Mouse (Mus musculus) midbrain, embryonic 10.5 days (tissue): ENCODE results near the gene Lman2. TPM values are rescaled to one million over a fixed set of nuclear protein-coding genes. Genes with fewer than 3 reads are reported as not detected.

Source experiments
- DNase-seq: peaks from one replicate; pipeline ENCODE4 v3.0.0-alpha.2; 2017; ENCODE audit warnings: low spot score
- H3K27ac ChIP-seq: fragments of 300-500 bp; sonication (generic); replicated peaks from 2 replicates; pipeline ENCODE4 v1.5.1; 2016; ENCODE audit warnings: mild to moderate bottlenecking
- H3K27me3 ChIP-seq: fragments of 300-500 bp; sonication (generic); 2 replicates; pipeline ENCODE4 v1.6.1; 2016; ENCODE audit warnings: low read depth, mild to moderate bottlenecking; ENCODE audit not compliant: poor library complexity, severe bottlenecking
- H3K36me3 ChIP-seq: fragments of 300-500 bp; sonication (generic); 2 replicates; pipeline ENCODE4 v1.6.1; 2016; ENCODE audit warnings: mild to moderate bottlenecking, moderate library complexity
- H3K4me1 ChIP-seq: fragments of 300-500 bp; sonication (generic); 2 replicates; pipeline ENCODE4 v1.6.1; 2016
- H3K4me3 ChIP-seq: fragments of 300-500 bp; sonication (generic); 2 replicates; pipeline ENCODE4 v1.5.1; 2016; ENCODE audit warnings: mild to moderate bottlenecking, moderate library complexity
- H3K9me3 ChIP-seq: fragments of 300-500 bp; sonication (generic); replicated peaks from 2 replicates; pipeline ENCODE4 v1.6.1; 2016; ENCODE audit warnings: mild to moderate bottlenecking
- WGBS: fragments of 180-500 bp; shearing (Covaris S2); methylation state at CpG from one replicate; pipeline ENCODE4 v1.1.7; 2016; 5-methylcytosine and 5-hydroxymethylcytosine counted together
- polyA plus RNA-seq: library from polyadenylated mRNA; unstranded; fragments of >200 nt; fragmentation: Nextera tagmentation; extraction: Ambion mirVana; gene quantifications from 2 replicates; pipeline ENCODE4 v1.2.1, GENCODE M21; 2016

Lman2 gene
- polyA plus RNA-seq, 1 experiment from 2014 or later = 107 TPM

DNA sequence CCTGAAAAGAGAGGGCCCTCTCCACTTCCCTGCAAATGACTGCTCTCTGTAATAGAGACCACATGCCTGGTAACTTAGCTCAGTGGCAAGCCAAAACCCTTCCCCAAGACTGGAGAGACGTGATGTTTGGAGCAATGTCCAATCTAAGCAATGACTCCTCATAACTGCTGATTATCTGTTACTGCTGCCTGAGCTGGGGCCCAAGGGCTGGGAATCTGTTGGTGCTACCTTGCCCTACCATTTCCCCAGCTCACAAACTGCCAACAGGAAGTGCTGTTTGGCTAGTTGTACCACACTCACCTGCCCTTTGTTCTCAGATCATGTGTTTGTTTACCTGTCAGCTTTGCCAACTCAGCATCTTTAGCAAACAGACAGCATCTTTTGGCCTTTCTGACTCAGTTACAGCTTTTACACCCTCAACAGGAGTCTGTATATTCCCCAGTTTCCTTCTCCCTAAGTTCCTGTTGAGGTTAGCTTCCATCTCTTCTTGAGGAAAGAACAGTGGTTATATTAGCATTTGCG lies 47.6 kb downstream of the Lman2 start:
- 93% methylated on average over 2 of the region's 2 CpGs for WGBS
- H3K9me3 ChIP-seq = no peaks in the 10 kb centered on the region
- H3K27me3 ChIP-seq = no peaks in the 10 kb centered on the region
- H3K27ac ChIP-seq = no peak overlapping the region
- H3K36me3 ChIP-seq = peaks cover 100% of the 10 kb centered on the region
- peaks cover 3% of the 10 kb centered on the region; the same call in 1 of the 2 replicates for H3K4me1 ChIP-seq
- no peak for DNase-seq
- H3K4me3 ChIP-seq = no peak overlapping the region

DNA sequence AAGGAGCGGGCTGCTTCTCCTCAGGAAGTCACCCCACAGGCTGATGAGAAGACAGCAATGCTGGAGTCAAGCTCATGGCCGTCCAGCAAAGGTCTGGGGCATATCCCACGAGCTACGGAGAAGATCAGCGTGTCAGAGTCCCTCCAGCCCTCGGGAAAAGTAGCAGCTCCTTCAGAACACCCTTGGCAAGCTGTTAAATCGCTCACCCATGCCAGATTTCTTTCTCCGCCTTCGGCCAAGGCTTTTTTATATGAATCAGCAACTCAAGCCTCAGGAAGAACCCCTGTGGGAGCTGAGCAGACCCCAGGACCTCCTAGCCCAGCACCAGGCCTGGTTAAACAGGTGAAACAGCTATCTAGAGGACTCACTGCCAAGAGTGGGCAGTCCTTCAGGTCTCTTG lies 49.5 kb downstream of the Lman2 start:
- Histone ChIP-seq H3K27ac (no peak overlapping the region), H3K4me1 (no peaks in the 10 kb centered on the region), H3K27me3 (no peaks in the 10 kb centered on the region), H3K9me3 (no peaks in the 10 kb centered on the region), H3K4me3 (no peak overlapping the region), H3K36me3 (peaks cover 99% of the 10 kb centered on the region)
- WGBS = 90% methylated on average over 9 of the region's 9 CpGs
- no peak for DNase-seq

DNA sequence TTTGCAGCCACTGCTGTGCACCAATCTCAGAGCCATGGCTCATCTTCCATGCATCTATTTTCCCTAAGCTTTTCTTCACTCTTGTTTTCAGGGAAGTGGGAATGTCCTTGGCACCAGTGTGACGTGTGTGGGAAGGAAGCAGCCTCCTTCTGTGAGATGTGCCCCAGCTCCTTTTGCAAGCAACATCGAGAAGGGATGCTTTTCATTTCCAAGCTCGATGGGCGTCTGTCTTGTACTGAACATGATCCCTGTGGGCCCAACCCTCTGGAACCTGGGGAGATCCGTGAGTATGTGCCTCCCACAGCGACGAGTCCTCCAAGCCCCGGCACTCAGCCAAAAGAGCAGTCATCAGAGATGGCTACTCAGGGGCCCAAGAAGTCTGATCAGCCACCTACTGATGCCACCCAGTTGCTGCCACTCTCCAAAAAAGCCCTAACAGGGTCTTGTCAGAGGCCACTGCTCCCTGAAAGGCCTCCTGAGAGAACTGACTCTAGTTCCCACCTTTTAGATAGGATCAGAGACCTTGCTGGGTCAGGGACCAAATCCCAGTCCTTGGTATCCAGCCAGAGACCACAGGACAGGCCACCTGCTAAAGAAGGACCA lies 50.5 kb downstream of the Lman2 start:
- Histone ChIP-seq H3K27ac (no peak overlapping the region), H3K36me3 (peaks cover 99% of the 10 kb centered on the region), H3K4me1 (no peaks in the 10 kb centered on the region), H3K27me3 (no peaks in the 10 kb centered on the region), H3K4me3 (no peak overlapping the region), H3K9me3 (no peaks in the 10 kb centered on the region)
- 92% methylated on average over 8 of the region's 8 CpGs for WGBS
- DNase-seq = no peak

DNA sequence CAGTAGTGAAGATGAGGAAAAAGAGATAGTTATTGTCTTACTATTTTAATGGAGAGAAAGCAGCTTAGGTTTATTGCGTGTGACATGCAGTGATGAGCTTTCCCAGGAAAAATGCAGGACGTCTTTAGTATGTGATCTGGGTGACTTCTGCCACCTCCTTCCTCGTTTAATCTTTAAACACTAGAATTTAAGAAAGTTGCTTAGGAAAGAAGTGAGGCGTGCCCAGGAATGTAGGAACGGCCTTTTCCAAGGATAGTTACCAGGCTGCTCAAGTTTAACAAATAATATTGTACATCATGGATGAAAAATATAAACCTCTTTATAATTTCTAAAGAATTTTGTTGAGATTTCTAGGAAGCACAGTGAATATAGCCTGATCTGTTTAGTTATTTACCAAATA lies 61.7 kb downstream of the Lman2 start:
- no peak overlapping the region for H3K27ac ChIP-seq
- peaks cover 100% of the 10 kb centered on the region for H3K36me3 ChIP-seq
- no peaks in the 10 kb centered on the region for H3K27me3 ChIP-seq
- H3K4me3 ChIP-seq = no peak overlapping the region
- H3K4me1 ChIP-seq = no peaks in the 10 kb centered on the region
- no peak for DNase-seq
- no peaks in the 10 kb centered on the region for H3K9me3 ChIP-seq
- 92% methylated on average over 5 of the region's 5 CpGs for WGBS

DNA sequence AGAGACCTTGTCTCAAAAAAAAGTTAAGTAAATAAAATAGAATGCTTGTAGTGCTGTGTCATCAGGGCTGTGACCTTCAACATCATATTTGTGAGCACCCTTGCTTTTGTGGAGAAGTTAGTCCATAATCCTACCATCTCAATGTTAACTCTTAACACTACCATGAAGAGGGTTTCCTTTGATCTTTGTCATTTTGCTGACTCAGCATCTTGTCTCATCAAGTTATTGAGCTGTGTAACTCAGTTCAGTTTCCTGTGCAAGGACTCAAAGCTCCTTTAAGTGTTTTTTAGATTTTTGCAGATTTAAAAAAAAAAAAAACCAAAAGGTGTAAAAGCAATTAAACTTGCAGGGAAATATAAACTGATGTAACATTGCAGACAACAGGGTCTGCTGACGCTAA lies 65.8 kb downstream of the Lman2 start:
- Histone ChIP-seq H3K4me1 (no peaks in the 10 kb centered on the region), H3K9me3 (no peaks in the 10 kb centered on the region), H3K27ac (no peak overlapping the region), H3K4me3 (no peak overlapping the region), H3K27me3 (no peaks in the 10 kb centered on the region), H3K36me3 (peaks cover 100% of the 10 kb centered on the region)
- WGBS = 90% methylated on average over 1 of the region's 1 CpGs
- no peak for DNase-seq

Other genes with a start within 250 kb of the Lman2 start
- not detected in 2 replicates for gene Gm17617, start 229.2 kb downstream of the Lman2 start, polyA plus RNA-seq
- gene Fgfr4, start 210.1 kb downstream of the Lman2 start, polyA plus RNA-seq = 0.25 and 0.35 TPM in 2 replicates
- 70.7 and 72.9 TPM in 2 replicates for gene Nsd1, start 153.0 kb downstream of the Lman2 start, polyA plus RNA-seq
- 494 and 539 TPM in 2 replicates for gene Prelid1, start 42.3 kb downstream of the Lman2 start, polyA plus RNA-seq
- gene Rab24, start 40.8 kb downstream of the Lman2 start, polyA plus RNA-seq = 72.7 and 82.3 TPM in 2 replicates
- 24.2 and 28.1 TPM in 2 replicates for gene Mxd3, start 33.0 kb downstream of the Lman2 start, polyA plus RNA-seq
- 0.41 and 0.52 TPM in 2 replicates for gene Rgs14, start 6.9 kb upstream of the Lman2 start, polyA plus RNA-seq
- not detected in 2 replicates for gene Slc34a1, start 35.4 kb upstream of the Lman2 start, polyA plus RNA-seq
- gene Pfn3, start 52.4 kb upstream of the Lman2 start, polyA plus RNA-seq = not detected in 2 replicates
- 0.14 TPM in 1 of 2 replicates, not detected in the other for gene F12, start 64.0 kb upstream of the Lman2 start, polyA plus RNA-seq
- gene Grk6, start 82.3 kb upstream of the Lman2 start, polyA plus RNA-seq = 41.8 and 51.4 TPM in 2 replicates
- 0.69 and 0.87 TPM in 2 replicates for gene Prr7, start 101.5 kb upstream of the Lman2 start, polyA plus RNA-seq
- 381 and 466 TPM in 2 replicates for gene Dbn1, start 125.3 kb upstream of the Lman2 start, polyA plus RNA-seq
- gene Pdlim7, start 150.9 kb upstream of the Lman2 start, polyA plus RNA-seq = 191 and 195 TPM in 2 replicates
- gene Dok3, start 166.5 kb upstream of the Lman2 start, polyA plus RNA-seq = 3.1 and 3.6 TPM in 2 replicates
- 86.3 and 92.0 TPM in 2 replicates for gene Ddx41, start 173.9 kb upstream of the Lman2 start, polyA plus RNA-seq
- 56.7 and 63.1 TPM in 2 replicates for gene Fam193b, start 208.3 kb upstream of the Lman2 start, polyA plus RNA-seq
- gene Tmed9, start 210.9 kb upstream of the Lman2 start, polyA plus RNA-seq = 114 and 126 TPM in 2 replicates
- gene B4galt7, start 237.1 kb upstream of the Lman2 start, polyA plus RNA-seq = 30.5 and 37.6 TPM in 2 replicates